Mouse (Mus musculus) CH12.LX (cell line): Measurements from ENCODE around the gene Spg20. TPM values are rescaled to one million over a fixed set of nuclear protein-coding genes. Genes with fewer than 3 reads are reported as not detected.

Experiments used
- DNase-seq: peaks from one replicate; pipeline ENCODE4 v3.0.0-alpha.2; 2013; ENCODE audit errors: extremely low read depth
- H3K27ac ChIP-seq: 2 replicates; pipeline ENCODE4 v1.5.1; 2012; ENCODE audit warnings: low read depth, mild to moderate bottlenecking, control low read depth, moderate library complexity; ENCODE audit not compliant: insufficient read depth
- H3K27me3 ChIP-seq: replicated peaks from 2 replicates; pipeline ENCODE3; 2012; ENCODE audit warnings: inconsistent platforms
- H3K36me3 ChIP-seq, 2 experiments: replicated peaks in 1 of 2; 2 replicates each; pipeline versions ENCODE3 to v1.6.1; 2012; ENCODE audit warnings: inconsistent platforms in 1 of 2, low read length in 1 of 2, mild to moderate bottlenecking in 1 of 2, mixed read lengths in 1 of 2, moderate library complexity in 1 of 2; ENCODE audit not compliant: control insufficient read depth in 1 of 2, insufficient read depth in 1 of 2
- H3K4me1 ChIP-seq, 2 experiments: 2 replicates each; pipeline ENCODE4 v1.6.1; 2012; ENCODE audit warnings: inconsistent platforms in 1 of 2, moderate library complexity in 1 of 2; ENCODE audit not compliant: insufficient read depth in 2 of 2, control insufficient read depth in 1 of 2
- H3K4me2 ChIP-seq: 2 replicates; pipeline ENCODE4 v1.6.1; 2012; ENCODE audit warnings: low read depth, mild to moderate bottlenecking, control low read depth; ENCODE audit not compliant: poor library complexity, insufficient read depth, severe bottlenecking
- H3K4me3 ChIP-seq, 3 experiments: fragments of 150-350 bp in 1 of 3; sonication (generic) in 1 of 3; replicated peaks in 1 of 3; 2 replicates each; pipeline versions ENCODE3 to v1.5.1; 2011 to 2012; ENCODE audit warnings: low read depth in 2 of 3, low read length in 2 of 3, mild to moderate bottlenecking in 2 of 3, moderate library complexity in 2 of 3, control low read depth in 1 of 3, improper control_type of control experiment in 1 of 3, inconsistent platforms in 1 of 3, mixed read lengths in 1 of 3; ENCODE audit not compliant: poor library complexity in 1 of 3
- H3K79me2 ChIP-seq: replicated peaks from 2 replicates; pipeline ENCODE4 v1.6.1; 2012; ENCODE audit warnings: mild to moderate bottlenecking, moderate library complexity; ENCODE audit not compliant: control insufficient read depth, poor library complexity, insufficient read depth, severe bottlenecking; ENCODE audit errors: extremely low read depth
- H3K9ac ChIP-seq: 2 replicates; pipeline ENCODE4 v1.6.1; 2012; ENCODE audit warnings: low read depth, mild to moderate bottlenecking, control low read depth, moderate library complexity; ENCODE audit not compliant: insufficient read depth
- H3K9me3 ChIP-seq: replicated peaks from 2 replicates; pipeline ENCODE3; 2012; ENCODE audit warnings: low read length, inconsistent platforms, mixed read lengths
- E2F4 ChIP-seq: IDR thresholded peaks from 2 replicates; pipeline ENCODE4 v1.6.1; 2011; ENCODE audit warnings: low read depth, low read length, improper control_type of control experiment; ENCODE audit not compliant: insufficient replicate concordance
- ELF1 ChIP-seq: IDR thresholded peaks from 2 replicates; pipeline ENCODE4 v1.6.1; 2014; ENCODE audit warnings: low read depth, mild to moderate bottlenecking, inconsistent platforms, low read length, improper control_type of control experiment
- EP300 ChIP-seq: IDR thresholded peaks from 2 replicates; pipeline ENCODE4 v1.6.1; 2011; ENCODE audit warnings: low read length, improper control_type of control experiment
- GABPA ChIP-seq: IDR thresholded peaks from 2 replicates; pipeline ENCODE4 v1.6.1; 2012; ENCODE audit warnings: low read depth, low read length, improper control_type of control experiment, inconsistent platforms; ENCODE audit not compliant: insufficient replicate concordance
- HCFC1 ChIP-seq: IDR thresholded peaks from 2 replicates; pipeline ENCODE4 v1.6.1; 2012; ENCODE audit warnings: low read depth, mild to moderate bottlenecking, inconsistent platforms, low read length, improper control_type of control experiment
- JUN ChIP-seq: IDR thresholded peaks from 2 replicates; pipeline ENCODE4 v1.6.1; 2011; ENCODE audit warnings: low read depth, mild to moderate bottlenecking, low read length, improper control_type of control experiment, moderate library complexity; ENCODE audit not compliant: insufficient read depth
- KAT2A ChIP-seq: IDR thresholded peaks from 2 replicates; pipeline ENCODE4 v1.6.1; 2012; ENCODE audit warnings: low read length, improper control_type of control experiment, inconsistent platforms; ENCODE audit not compliant: insufficient replicate concordance
- MEF2A ChIP-seq: IDR thresholded peaks from 2 replicates; pipeline ENCODE4 v1.6.1; 2014; ENCODE audit warnings: low read depth, mild to moderate bottlenecking, inconsistent platforms, low read length, improper control_type of control experiment, borderline replicate concordance
- MXI1 ChIP-seq: IDR thresholded peaks from 2 replicates; pipeline ENCODE4 v1.6.1; 2011; ENCODE audit warnings: mild to moderate bottlenecking, low read depth, low read length, improper control_type of control experiment
- NELFE ChIP-seq: IDR thresholded peaks from 2 replicates; pipeline ENCODE4 v1.6.1; 2011; ENCODE audit warnings: low read depth, low read length, improper control_type of control experiment
- NRF1 ChIP-seq: IDR thresholded peaks from 2 replicates; pipeline ENCODE4 v1.6.1; 2014; ENCODE audit warnings: low read depth, mild to moderate bottlenecking, inconsistent platforms, low read length, improper control_type of control experiment, moderate library complexity
- PAX5 ChIP-seq: IDR thresholded peaks from 2 replicates; pipeline ENCODE4 v1.6.1; 2012; ENCODE audit warnings: low read length, inconsistent platforms, mixed read lengths
- POLR2A ChIP-seq: IDR thresholded peaks from 2 replicates; pipeline ENCODE4 v1.6.1; 2011; ENCODE audit warnings: low read depth, mild to moderate bottlenecking, improper control_type of control experiment, low read length
- RAD21 ChIP-seq: IDR thresholded peaks from 2 replicates; pipeline ENCODE4 v1.6.1; 2011; ENCODE audit warnings: low read depth, mild to moderate bottlenecking, low read length, improper control_type of control experiment, moderate library complexity
- RCOR1 ChIP-seq: conservative IDR thresholded peaks from 2 replicates; pipeline ENCODE4 v1.6.1; 2012; ENCODE audit warnings: low read depth, mild to moderate bottlenecking, inconsistent platforms, low read length, improper control_type of control experiment
- SMC3 ChIP-seq: IDR thresholded peaks from 2 replicates; pipeline ENCODE4 v1.6.1; 2011; ENCODE audit warnings: low read depth, low read length, improper control_type of control experiment
- TCF12 ChIP-seq: IDR thresholded peaks from 2 replicates; pipeline ENCODE4 v1.6.1; 2014; ENCODE audit warnings: low read depth, mild to moderate bottlenecking, inconsistent platforms, low read length, improper control_type of control experiment
- ZC3H11A ChIP-seq: IDR thresholded peaks from 2 replicates; pipeline ENCODE4 v1.6.1; 2012; ENCODE audit warnings: low read depth, mild to moderate bottlenecking, inconsistent platforms, low read length, improper control_type of control experiment
- ZMIZ1 ChIP-seq: IDR thresholded peaks from 2 replicates; pipeline ENCODE4 v1.6.1; 2012; ENCODE audit warnings: low read depth, mild to moderate bottlenecking, inconsistent platforms, low read length, improper control_type of control experiment
- ZNF384 ChIP-seq: IDR thresholded peaks from 2 replicates; pipeline ENCODE4 v1.6.1; 2012; ENCODE audit warnings: low read depth, low read length, improper control_type of control experiment, inconsistent platforms
- dilution Hi-C: fragments of 300-500 bp; cut with MboI; formaldehyde crosslinking; loops from 2 replicates; pipeline ENCODE4 v1.14.3; 2020; ENCODE audit warnings: low sequenced_read_pairs; ENCODE audit not compliant: extremely low pct_unique_long_range_greater_than_20kb, extremely low pct_ligation_motif_present
- in situ Hi-C: fragments of 300-500 bp; cut with MboI; formaldehyde crosslinking; loops from 3 replicates; pipeline ENCODE4 v1.14.3; 2019; ENCODE audit warnings: low sequenced_read_pairs, low pct_ligation_motif_present, low pct_unique_long_range_greater_than_20kb, mixed read lengths
- polyA plus RNA-seq: library from polyadenylated mRNA; unstranded; fragments of >175 nt; gene quantifications from 2 replicates; pipeline ENCODE4 v1.2.1, GENCODE M21; 2012; ENCODE audit warnings: low read depth; ENCODE audit not compliant: insufficient read length
- total RNA-seq, 2 experiments: library from RNA; depleted of rRNA; stranded (reverse); fragments of 300-350 nt in 1 of 2; fragments of >200 nt in 1 of 2; gene quantifications; 2 replicates each; pipeline ENCODE4 v1.2.3; 2012 to 2014

Spg20 gene
- total and polyA plus RNA-seq, 3 experiments: 31.5 to 43.0 (median 38.2) TPM

GRCm38 (mm10) chr3:55137039-55137438 lies 25.1 kb downstream of the Spg20 start, which contains the start of gene Ccdc169:
TSS of gene Ccdc169 (plus strand) at chr3:55137339.
- no peak within 1 kb of the TSS for H3K27ac ChIP-seq
- no peak within 1 kb of the TSS for H3K4me2 ChIP-seq
- H3K79me2 ChIP-seq: no peaks in the 10 kb centered on the region
- no peaks in the 10 kb centered on the region for H3K4me1 ChIP-seq
- H3K9ac ChIP-seq: no peak within 1 kb of the TSS
- no peaks in the 10 kb centered on the region for H3K27me3 ChIP-seq
- H3K9me3 ChIP-seq: no peaks in the 10 kb centered on the region
- TF ChIP-seq EP300 (no peak), NRF1 (no peak), E2F4 (no peak), MXI1 (no peak), RAD21 (no peak), KAT2A (no peak), NELFE (no peak), RCOR1 (no peak), HCFC1 (no peak), PAX5 (no peak), MEF2A (no peak), ZNF384 (no peak), ZC3H11A (no peak), SMC3 (no peak), POLR2A (no peak), TCF12 (no peak), JUN (no peak), ZMIZ1 (no peak), ELF1 (no peak), GABPA (no peak)
- in situ Hi-C loops (no loop called here), dilution Hi-C loops (no loop called here)
- DNase-seq: no peak
- peaks cover 32 to 64% of the 10 kb centered on the region in 2 experiments for H3K36me3 ChIP-seq
- no peak within 1 kb of the TSS for H3K4me3 ChIP-seq

- Histone ChIP-seq H3K36me3 (peaks cover 10 to 36% of the 10 kb centered on the region in 2 experiments), H3K4me2 (no peak overlapping the region), H3K27me3 (no peaks in the 10 kb centered on the region), H3K4me1 (no peaks in the 10 kb centered on the region), H3K9me3 (no peaks in the 10 kb centered on the region), H3K9ac (no peak overlapping the region), H3K79me2 (no peaks in the 10 kb centered on the region), H3K4me3 (no peak overlapping the region), H3K27ac (no peak overlapping the region)
- DNase-seq: no peak
- no peak for TF ChIP-seq ZNF384
- dilution Hi-C loops: no loop called here
- in situ Hi-C loops: no loop called here
Observed at GRCm38 (mm10) chr3:55139837-55140236, 27.9 kb downstream of the Spg20 start.
